Mouse (Mus musculus) v-Abl transformed pro-B cells (cell line): Measurements from ENCODE around the gene Xrcc4.
"Not testable (repeated sequence)": the region's sequence is repeated elsewhere in the genome, so short reads cannot be mapped to it uniquely, and the experiment has no call there.

Experiments used
- in situ Hi-C, 2 experiments: fragments of 400-800 bp; cut with MboI; formaldehyde crosslinking; loops; one replicate each; pipeline ENCODE4 v1.15.1; 2025; ENCODE audit not compliant: unreplicated experiment in 2 of 2

The Xrcc4 gene

GRCm38 (mm10) chr13:89833053-89833670, 256.2 kb downstream of the Xrcc4 start:
- in situ Hi-C loops = no loop called here

GRCm38 (mm10) chr13:89828429-89828970, 260.9 kb downstream of the Xrcc4 start:
- in situ Hi-C loops = no loop called here

- in situ Hi-C loops = no loop called here
Measured at GRCm38 (mm10) chr13:89827838-89828237, 261.6 kb downstream of the Xrcc4 start.

- in situ Hi-C loops = no loop called here
Measured at GRCm38 (mm10) chr13:89814543-89814942, 274.9 kb downstream of the Xrcc4 start.

GRCm38 (mm10) chr13:89812169-89812568, 277.2 kb downstream of the Xrcc4 start:
- in situ Hi-C loops = no loop called here

- in situ Hi-C loops = no loop called here
Measured at GRCm38 (mm10) chr13:89809024-89809423, 280.4 kb downstream of the Xrcc4 start.

GRCm38 (mm10) chr13:89801901-89802300, 287.5 kb downstream of the Xrcc4 start:
- in situ Hi-C loops = no loop called here

- in situ Hi-C loops = loop anchor here in 1 of 2 experiments (25.0 kb wide), 1 partner anchor 1040 kb away; no protein-coding TSS in a partner anchor
Measured at GRCm38 (mm10) chr13:89797721-89798120, 291.7 kb downstream of the Xrcc4 start.

- in situ Hi-C loops = loop anchor here in 1 of 2 experiments (25.0 kb wide), 1 partner anchor 1046 kb away; no protein-coding TSS in a partner anchor
Measured at GRCm38 (mm10) chr13:89791475-89791874, 297.9 kb downstream of the Xrcc4 start.

- in situ Hi-C loops = loop anchor here in 1 of 2 experiments (25.0 kb wide), 1 partner anchor 1054 kb away; no protein-coding TSS in a partner anchor
Measured at GRCm38 (mm10) chr13:89782886-89783285, 306.5 kb downstream of the Xrcc4 start.

- in situ Hi-C loops = loop anchor here in 1 of 2 experiments (25.0 kb wide), 1 partner anchor 1057 kb away; no protein-coding TSS in a partner anchor
Measured at GRCm38 (mm10) chr13:89780276-89780675, 309.1 kb downstream of the Xrcc4 start.

GRCm38 (mm10) chr13:89779208-89779911, 310.0 kb downstream of the Xrcc4 start:
- in situ Hi-C loops = loop anchor here (10.0 to 25.0 kb wide), 2 partner anchors 1058 to 1065 kb away; no protein-coding TSS in a partner anchor

- in situ Hi-C loops = loop anchor here (10.0 to 25.0 kb wide), 2 partner anchors 1060 to 1067 kb away; no protein-coding TSS in a partner anchor
Measured at GRCm38 (mm10) chr13:89777764-89778163, 311.6 kb downstream of the Xrcc4 start.

- in situ Hi-C loops = loop anchor here (10.0 to 25.0 kb wide), 2 partner anchors 1060 to 1068 kb away; no protein-coding TSS in a partner anchor
Measured at GRCm38 (mm10) chr13:89777146-89777545, 312.3 kb downstream of the Xrcc4 start.

GRCm38 (mm10) chr13:89766551-89766950, 322.9 kb downstream of the Xrcc4 start:
- in situ Hi-C loops = no loop called here

GRCm38 (mm10) chr13:89765966-89766365, 323.4 kb downstream of the Xrcc4 start:
- in situ Hi-C loops = no loop called here

- in situ Hi-C loops = no loop called here
Measured at GRCm38 (mm10) chr13:89762339-89762738, 327.1 kb downstream of the Xrcc4 start.

- in situ Hi-C loops = no loop called here
Measured at GRCm38 (mm10) chr13:89756347-89756746, 333.1 kb downstream of the Xrcc4 start.

GRCm38 (mm10) chr13:89750562-89750961, 338.8 kb downstream of the Xrcc4 start:
- in situ Hi-C loops = not testable (repeated sequence)

- in situ Hi-C loops = loop anchor here in 1 of 2 experiments (10.0 kb wide), 1 partner anchor 312 kb away; no protein-coding TSS in a partner anchor
Measured at GRCm38 (mm10) chr13:89743201-89743600, 346.2 kb downstream of the Xrcc4 start.

- in situ Hi-C loops = loop anchor here in 1 of 2 experiments (10.0 kb wide), 1 partner anchor 312 kb away; no protein-coding TSS in a partner anchor
Measured at GRCm38 (mm10) chr13:89742686-89743200, 346.7 kb downstream of the Xrcc4 start.
